Mouse (Mus musculus): ENCODE data around the gene Ccdc113.

- TF ChIP-seq POLR2A (IDR thresholded peaks at IDR 0.05; ENCODE audit: low read depth, low read length) (no peak), CTCF (IDR thresholded peaks at IDR 0.05; ENCODE audit: borderline replicate concordance, insufficient read depth, low read length) (no peak)
Observed at GRCm38 (mm10) chr8:95566809-95567208, 32.9 kb downstream of the Ccdc113 start.

Data from embryonic fibroblast, embryonic 13.5 days (primary cell).